Mouse (Mus musculus) hindbrain, embryonic 15.5 days (tissue): ENCODE measurements around the gene Sema3e. TPM values are rescaled to one million over a fixed set of nuclear protein-coding genes. Genes with fewer than 3 reads are reported as not detected.

Source experiments
- ATAC-seq: fragments of 200-750 bp; cut with Nextera tagmentation; 2 replicates; pipeline ENCODE4 v1.8.0; 2017; ENCODE audit warnings: low read depth, moderate number of reproducible peaks, moderate TSS enrichment; ENCODE audit not compliant: low FRiP score
- H3K27ac ChIP-seq: fragments of 300-500 bp; sonication (generic); replicated peaks from 2 replicates; pipeline ENCODE4 v1.5.1; 2015; ENCODE audit warnings: mild to moderate bottlenecking, inconsistent platforms
- H3K27me3 ChIP-seq: fragments of 300-500 bp; sonication (generic); 2 replicates; pipeline ENCODE4 v1.6.1; 2015; ENCODE audit warnings: control low read depth, inconsistent platforms
- H3K36me3 ChIP-seq: fragments of 300-500 bp; sonication (generic); 2 replicates; pipeline ENCODE4 v1.6.1; 2015; ENCODE audit warnings: control low read depth, inconsistent platforms
- H3K4me1 ChIP-seq: fragments of 300-500 bp; sonication (generic); replicated peaks from 2 replicates; pipeline ENCODE4 v1.6.1; 2015; ENCODE audit warnings: control low read depth, inconsistent platforms
- H3K4me2 ChIP-seq: fragments of 300-500 bp; sonication (generic); 2 replicates; pipeline ENCODE4 v1.6.1; 2015; ENCODE audit warnings: moderate library complexity, mild to moderate bottlenecking, inconsistent platforms
- H3K4me3 ChIP-seq: fragments of 300-500 bp; sonication (generic); 2 replicates; pipeline ENCODE4 v1.5.1; 2015; ENCODE audit warnings: mild to moderate bottlenecking, inconsistent platforms
- H3K9ac ChIP-seq: fragments of 300-500 bp; sonication (generic); 2 replicates; pipeline ENCODE4 v1.6.1; 2015; ENCODE audit warnings: inconsistent platforms
- H3K9me3 ChIP-seq: fragments of 300-500 bp; sonication (generic); 2 replicates; pipeline ENCODE4 v1.6.1; 2016; ENCODE audit warnings: control low read depth, inconsistent platforms
- WGBS: fragments of 180-500 bp; shearing (Covaris S2); methylation state at CpG from one replicate; pipeline ENCODE4 v1.1.7; 2015; 5-methylcytosine and 5-hydroxymethylcytosine counted together
- polyA plus RNA-seq: library from polyadenylated mRNA; unstranded; fragments of >200 nt; fragmentation: Nextera tagmentation; extraction: Ambion mirVana; gene quantifications from 2 replicates; pipeline ENCODE4 v1.2.1, GENCODE M21; 2015

Sema3e gene
- polyA plus RNA-seq, 1 experiment from 2014 or later: 4.0 TPM

GRCm38 (mm10) chr5:14252583-14252982 is 227.5 kb downstream of the Sema3e start:
- H3K4me1 ChIP-seq: no peaks in the 10 kb centered on the region
- ATAC-seq: no peak
- no peak overlapping the region for H3K4me3 ChIP-seq
- no peaks in the 10 kb centered on the region for H3K9me3 ChIP-seq
- H3K27me3 ChIP-seq: no peaks in the 10 kb centered on the region
- 41% methylated on average over 8 of the region's 8 CpGs for WGBS
- H3K27ac ChIP-seq: no peak overlapping the region
- H3K36me3 ChIP-seq: no peaks in the 10 kb centered on the region
- H3K4me2 ChIP-seq: no peak overlapping the region
- no peak overlapping the region for H3K9ac ChIP-seq

DNA sequence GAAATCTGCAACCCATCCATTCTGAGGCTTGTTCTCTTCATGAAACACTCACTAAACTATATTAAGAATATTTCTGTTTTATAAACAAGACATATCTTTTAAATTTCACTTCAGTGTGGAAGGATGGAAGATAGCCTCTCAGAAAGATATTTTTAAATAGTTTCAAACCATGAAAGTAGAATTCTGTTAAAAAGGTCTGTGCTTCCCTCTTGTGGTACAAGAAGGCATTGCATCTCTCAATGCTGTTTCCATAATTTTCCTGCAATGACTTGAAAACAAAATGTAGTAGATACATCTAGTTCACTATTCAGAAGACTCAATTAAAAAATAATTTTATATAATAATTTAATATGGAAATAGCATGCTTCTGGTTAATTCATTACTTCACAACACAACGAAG is 228.3 kb downstream of the Sema3e start:
- 83% methylated on average over 1 of the region's 1 CpGs for WGBS
- Histone ChIP-seq H3K4me1 (no peaks in the 10 kb centered on the region), H3K27ac (no peak overlapping the region), H3K4me3 (no peak overlapping the region), H3K4me2 (no peak overlapping the region), H3K27me3 (no peaks in the 10 kb centered on the region), H3K36me3 (no peaks in the 10 kb centered on the region), H3K9ac (no peak overlapping the region), H3K9me3 (no peaks in the 10 kb centered on the region)
- ATAC-seq: no peak

DNA sequence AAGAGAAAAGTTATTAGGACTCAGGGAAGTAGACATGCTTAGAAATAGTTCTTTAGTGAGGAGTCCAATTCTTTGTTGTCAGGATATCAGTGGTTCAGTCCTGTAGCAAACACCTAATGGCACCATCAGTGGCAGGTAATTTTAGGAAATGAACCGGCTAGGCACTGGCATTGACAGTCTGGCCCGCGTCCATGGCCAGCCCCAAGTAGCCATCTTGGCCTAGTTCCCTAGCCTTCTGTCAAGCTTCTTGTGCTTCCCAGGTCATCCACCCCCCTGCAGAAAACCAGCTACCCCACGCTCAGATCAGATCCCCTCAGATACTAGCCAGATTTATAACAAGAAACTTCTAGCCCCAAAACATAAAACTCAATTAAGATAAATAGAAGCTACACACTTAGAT is 235.1 kb downstream of the Sema3e start:
- no peaks in the 10 kb centered on the region for H3K9me3 ChIP-seq
- no peak overlapping the region for H3K4me3 ChIP-seq
- 97% methylated on average over 4 of the region's 4 CpGs for WGBS
- H3K4me2 ChIP-seq: no peak overlapping the region
- H3K4me1 ChIP-seq: no peaks in the 10 kb centered on the region
- no peaks in the 10 kb centered on the region for H3K36me3 ChIP-seq
- H3K27me3 ChIP-seq: no peaks in the 10 kb centered on the region
- no peak for ATAC-seq
- no peak overlapping the region for H3K27ac ChIP-seq
- H3K9ac ChIP-seq: no peak overlapping the region

DNA sequence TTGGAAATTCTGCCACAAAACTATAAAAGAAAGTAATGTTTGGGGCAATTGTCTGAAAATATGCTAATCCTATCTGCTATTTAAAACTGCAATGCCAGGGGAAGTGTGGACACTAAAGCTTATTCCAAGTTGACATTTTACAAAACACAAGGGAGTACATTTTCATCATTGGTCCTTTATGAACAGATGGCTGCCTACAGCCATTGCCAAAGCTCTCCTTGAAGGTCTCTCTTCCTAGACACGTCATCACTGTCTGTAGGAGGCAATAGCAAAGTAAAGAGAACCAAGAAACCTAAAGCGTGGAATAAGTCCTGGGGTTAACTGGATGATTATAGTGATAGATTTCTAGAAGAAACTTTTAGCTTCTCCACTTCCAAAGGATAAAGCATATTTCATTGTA is 242.3 kb downstream of the Sema3e start:
- Histone ChIP-seq H3K4me1 (no peaks in the 10 kb centered on the region), H3K27me3 (no peaks in the 10 kb centered on the region), H3K4me2 (no peak overlapping the region), H3K9me3 (no peaks in the 10 kb centered on the region), H3K36me3 (no peaks in the 10 kb centered on the region), H3K27ac (no peak overlapping the region), H3K9ac (no peak overlapping the region), H3K4me3 (no peak overlapping the region)
- whole genome bisulfite sequencing: 84% methylated on average over 2 of the region's 2 CpGs
- no peak for ATAC-seq

Other genes starting within 250 kb of the Sema3e start
- not detected in 2 replicates for gene Speer3, start 233.7 kb upstream of the Sema3e start, polyA plus RNA-seq